Mouse (Mus musculus): ENCODE measurements around the gene Srgap2.

DNA sequence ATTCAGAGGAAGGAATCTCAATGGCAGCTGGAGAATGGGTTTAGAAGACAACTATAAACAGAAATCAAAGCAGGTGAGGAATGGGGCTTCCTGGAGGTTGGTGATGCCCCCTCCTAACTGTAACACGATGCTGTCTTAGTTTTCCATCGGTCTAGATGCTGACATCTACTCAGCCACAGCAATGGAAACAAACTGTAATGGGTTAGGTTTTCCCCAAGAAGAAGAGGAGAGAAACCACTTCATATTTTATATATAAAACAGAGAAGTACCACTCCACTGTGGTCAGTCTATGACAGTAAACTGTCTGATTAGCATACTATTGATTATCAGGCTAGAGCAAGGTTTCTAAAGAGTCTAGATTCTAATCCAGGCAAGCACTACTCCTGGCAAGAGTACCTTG is 179.4 kb downstream of the Srgap2 start:
- TF ChIP-seq EP300 (IDR thresholded peaks at IDR 0.05; ENCODE audit: low read depth): no peak
- TF ChIP-seq CTCF (IDR thresholded peaks at IDR 0.05; ENCODE audit: low read depth): no peak
